ENCODE assay signal across 10 mouse cellular contexts in the genomic region with DNA sequence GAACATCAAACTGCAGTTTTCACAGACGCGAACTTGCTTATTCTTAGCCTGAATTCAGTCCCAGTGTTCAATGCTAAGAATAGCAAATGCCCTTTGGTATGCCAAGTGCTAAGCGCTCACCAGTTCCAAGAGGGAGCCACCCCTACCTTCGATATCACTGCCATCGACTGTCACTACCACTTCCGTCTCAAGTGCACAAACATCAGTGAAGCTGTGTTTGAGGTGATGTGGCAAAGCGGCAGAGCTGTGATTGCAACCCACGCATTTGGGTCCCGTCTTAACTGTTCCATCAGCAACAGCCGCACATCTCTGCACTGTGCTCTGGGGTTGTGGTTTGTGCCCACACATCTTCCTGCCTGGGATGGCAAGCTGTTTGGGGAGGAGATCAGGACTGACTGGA.
DNase-seq lines count a peak whose midpoint lies in the region; ATAC-seq and TF ChIP-seq lines count a peak whose summit lies in the region.
"Had no signal": no experiment of that assay in that cellular context is flagged by ENCODE, and none has a peak within 500 bp of the region (broad histone marks: within the 10 kb centered on the region; RNA-seq: fewer than 3 reads in every experiment).

No protein-coding gene starts in this region.

- H3K9ac ChIP-seq in forebrain, embryonic 13.5 days: no peak overlapping the region
- H3K9ac ChIP-seq in forebrain, embryonic 11.5 days (ENCODE audit: low read length): no peak overlapping the region
- no peak overlapping the region for H3K9ac ChIP-seq in intestine, embryonic 15.5 days
- H3K9ac ChIP-seq: liver, embryonic 12.5 days had no signal

- H3K4me2 ChIP-seq in forebrain, embryonic 13.5 days: no peak overlapping the region
- no peak overlapping the region for H3K4me2 ChIP-seq in forebrain, embryonic 11.5 days (ENCODE audit: low read depth, low read length, severe bottlenecking)
- H3K4me2 ChIP-seq in intestine, embryonic 15.5 days (replicated peaks): no peak overlapping the region
- H3K4me2 ChIP-seq: liver, embryonic 12.5 days had no signal

- no peak for DNase-seq in forebrain, embryonic 11.5 days (ENCODE audit: low spot score)
- peak; percentile 88 for DNase-seq in T-cell, adult 2 months (ENCODE audit: low spot score)
- no peak for DNase-seq in adrenal gland, postnatal 36 days

- H3K9me3 ChIP-seq in forebrain, embryonic 13.5 days (replicated peaks): no peaks in the 10 kb centered on the region
- no peaks in the 10 kb centered on the region for H3K9me3 ChIP-seq in forebrain, embryonic 11.5 days (ENCODE audit: control insufficient read depth, low read length)
- H3K9me3 ChIP-seq in intestine, embryonic 15.5 days: no peaks in the 10 kb centered on the region
- H3K9me3 ChIP-seq: liver, embryonic 12.5 days had no signal

- no peak for ATAC-seq in forebrain, embryonic 13.5 days
- no peak for ATAC-seq in forebrain, embryonic 11.5 days (replicated peaks; ENCODE audit: low FRiP score)
- peak; percentile 95 for ATAC-seq in inflammation-experienced regulatory T-cells, adult 6 months
- ATAC-seq in megakaryocyte progenitor cell, adult 5-6 weeks (replicated peaks; ENCODE audit: poor library complexity): no peak
- ATAC-seq in intestine, embryonic 15.5 days: no peak
- ATAC-seq: liver, embryonic 12.5 days had no signal

- 89% methylated on average over 10 of the region's 10 CpGs for WGBS in forebrain, embryonic 13.5 days
- WGBS in forebrain, embryonic 11.5 days: 90% methylated on average over 10 of the region's 10 CpGs
- 31% methylated on average over 10 of the region's 10 CpGs for WGBS in olfactory bulb, adult 2 months
- WGBS in intestine, embryonic 15.5 days: 92% methylated on average over 10 of the region's 10 CpGs

- no peak for TF ChIP-seq POLR2A in olfactory bulb, adult 2 months (IDR thresholded peaks at IDR 0.05; ENCODE audit: insufficient read depth, low read depth, low read length)

- H3K4me3 ChIP-seq in forebrain, embryonic 13.5 days: no peak overlapping the region
- no peak overlapping the region for H3K4me3 ChIP-seq in forebrain, embryonic 11.5 days (ENCODE audit: low read depth, low read length)
- H3K4me3 ChIP-seq in olfactory bulb, adult 2 months (ENCODE audit: insufficient read depth, low read depth, low read length): no peak overlapping the region
- H3K4me3 ChIP-seq in intestine, embryonic 15.5 days (replicated peaks): no peak overlapping the region
- H3K4me3 ChIP-seq: erythroblast, embryonic 14.5 days; liver, embryonic 12.5 days had no signal

- peaks cover 41% of the 10 kb centered on the region for H3K36me3 ChIP-seq in forebrain, embryonic 13.5 days (ENCODE audit: poor library complexity, severe bottlenecking)
- H3K36me3 ChIP-seq in forebrain, embryonic 11.5 days (ENCODE audit: control insufficient read depth, insufficient read depth, low read length): no peaks in the 10 kb centered on the region
- H3K36me3 ChIP-seq in intestine, embryonic 15.5 days: no peaks in the 10 kb centered on the region
- H3K36me3 ChIP-seq: liver, embryonic 12.5 days had no signal

- peak overlapping the region; percentile 57 for H3K27ac ChIP-seq in forebrain, embryonic 13.5 days
- H3K27ac ChIP-seq in forebrain, embryonic 11.5 days (ENCODE audit: low read depth, low read length): no peak overlapping the region
- H3K27ac ChIP-seq in olfactory bulb, adult 2 months (ENCODE audit: insufficient read depth, low read depth, low read length): peak overlapping the region; percentile 97
- no peak overlapping the region for H3K27ac ChIP-seq in intestine, embryonic 15.5 days
- H3K27ac ChIP-seq: liver, embryonic 12.5 days had no signal

- TF ChIP-seq CTCF in olfactory bulb, adult 2 months (IDR thresholded peaks at IDR 0.05; ENCODE audit: insufficient read depth, low read depth, low read length): no peak

- H3K4me1 ChIP-seq in forebrain, embryonic 13.5 days: peaks cover 58% of the 10 kb centered on the region
- peaks cover 12% of the 10 kb centered on the region for H3K4me1 ChIP-seq in forebrain, embryonic 11.5 days (replicated peaks; ENCODE audit: control insufficient read depth, insufficient read depth, low read length)
- peaks cover 34% of the 10 kb centered on the region for H3K4me1 ChIP-seq in olfactory bulb, adult 2 months (ENCODE audit: control insufficient read depth, insufficient read depth, low read length)
- no peaks in the 10 kb centered on the region for H3K4me1 ChIP-seq in intestine, embryonic 15.5 days (replicated peaks)
- H3K4me1 ChIP-seq: liver, embryonic 12.5 days had no signal

- no peaks in the 10 kb centered on the region for H3K27me3 ChIP-seq in forebrain, embryonic 13.5 days
- no peaks in the 10 kb centered on the region for H3K27me3 ChIP-seq in forebrain, embryonic 11.5 days (ENCODE audit: control insufficient read depth, insufficient read depth, low read length)
- no peaks in the 10 kb centered on the region for H3K27me3 ChIP-seq in intestine, embryonic 15.5 days (replicated peaks)
- H3K27me3 ChIP-seq: liver, embryonic 12.5 days had no signal

Comparison
In these comparisons a context has a peak if more than half of its experiments do, and no peak if none do; other contexts are left out.
1. H3K27ac ChIP-seq: peak in forebrain, embryonic 13.5 days (single experiment) and olfactory bulb, adult 2 months (single experiment); none in forebrain, embryonic 11.5 days (single experiment) and intestine, embryonic 15.5 days (single experiment).